Mouse (Mus musculus) CH12F3 (cell line): ENCODE measurements at regions not wholly inside any gene's neighbourhood (a gene's known extent, or its start where the extent isn't known, plus 50 kb on each side); places are given as distances from the start of the nearest gene placed in this dataset.

Source experiments
- in situ Hi-C: fragments of 300-500 bp; cut with MboI; formaldehyde crosslinking; loops from 2 replicates; pipeline ENCODE4 v1.14.3; 2020; ENCODE audit warnings: low sequenced_read_pairs

DNA sequence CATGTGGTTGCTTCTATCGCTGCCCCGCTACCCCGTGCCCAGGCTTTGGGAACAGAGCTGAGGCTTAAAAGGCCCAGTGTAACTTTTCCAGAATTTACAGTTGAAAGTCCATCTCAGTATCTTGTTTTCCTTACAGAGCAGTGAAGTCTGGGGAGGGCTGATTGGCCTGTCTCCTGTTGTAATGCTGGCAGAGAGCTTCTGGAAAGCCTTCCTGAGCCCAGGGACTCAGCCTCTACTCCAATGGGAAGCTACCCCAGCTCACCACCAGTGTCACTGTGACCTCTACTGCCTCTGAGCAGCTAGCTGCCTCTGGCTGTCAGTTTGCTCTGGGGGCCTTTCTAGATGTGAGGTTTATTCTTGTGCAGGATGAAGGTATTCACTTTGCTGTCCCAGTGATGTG, 87.5 kb downstream of the Kcnrg start:
- in situ Hi-C loops, result no loop called here

DNA sequence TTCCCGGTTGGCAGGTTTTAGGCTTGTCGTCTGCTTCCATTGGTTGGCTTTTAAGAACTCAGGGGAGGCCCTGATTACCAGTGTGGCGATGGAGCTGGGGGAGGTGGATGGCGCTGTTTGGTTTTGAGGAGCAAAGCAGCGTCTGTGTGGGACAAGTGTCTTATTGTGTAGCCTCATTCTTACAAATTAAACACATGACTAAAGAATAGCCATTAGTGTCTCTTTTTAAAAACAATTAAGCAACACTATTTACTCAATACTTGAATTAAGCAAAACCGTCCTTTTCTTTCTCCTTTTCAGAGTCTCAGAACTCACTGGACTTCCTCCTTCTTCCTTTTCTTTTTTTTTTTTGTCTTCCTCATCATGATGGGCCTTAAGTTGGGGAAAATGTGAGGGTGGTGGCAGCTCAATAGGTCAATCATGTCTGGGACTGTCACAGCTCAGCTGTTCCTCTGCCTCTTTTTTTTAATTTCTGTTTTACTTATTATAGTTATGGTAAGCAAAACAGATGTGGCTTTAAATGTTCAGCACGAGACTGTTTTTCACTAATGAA, 89.1 kb downstream of the Kcnrg start:
- in situ Hi-C loops, result no loop called here

DNA sequence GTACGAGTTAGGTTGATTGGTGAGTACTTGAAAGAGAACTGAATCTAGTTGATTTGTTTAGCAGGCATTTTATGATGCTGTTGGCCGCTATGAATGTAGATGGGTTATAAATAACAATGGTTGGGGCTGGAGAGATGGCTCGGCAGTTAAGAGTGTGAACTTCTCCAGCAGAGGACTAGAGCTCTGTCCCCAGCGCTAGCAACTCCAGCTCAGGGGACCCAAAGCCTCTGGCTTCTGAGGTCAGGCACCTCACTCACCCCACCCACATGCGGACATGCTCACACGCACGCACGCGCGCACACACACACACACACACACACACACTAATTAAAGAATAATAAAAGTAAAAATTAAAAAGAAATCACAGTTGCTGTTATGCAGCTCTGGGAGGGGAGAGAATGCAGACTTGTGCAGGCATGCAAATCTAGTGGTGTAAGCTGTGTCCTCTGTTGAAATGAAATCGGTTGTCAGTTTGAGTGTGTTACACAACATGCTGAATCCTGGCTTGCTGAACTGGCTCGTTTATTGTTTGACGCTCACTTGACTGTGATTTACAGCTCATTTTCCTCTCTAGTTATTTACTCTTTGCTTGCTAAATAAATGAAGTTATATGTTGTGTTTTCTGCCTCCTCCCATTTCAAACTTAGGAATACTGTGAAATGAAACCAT, 89.8 kb downstream of the Kcnrg start:
- in situ Hi-C loops, result no loop called here

DNA sequence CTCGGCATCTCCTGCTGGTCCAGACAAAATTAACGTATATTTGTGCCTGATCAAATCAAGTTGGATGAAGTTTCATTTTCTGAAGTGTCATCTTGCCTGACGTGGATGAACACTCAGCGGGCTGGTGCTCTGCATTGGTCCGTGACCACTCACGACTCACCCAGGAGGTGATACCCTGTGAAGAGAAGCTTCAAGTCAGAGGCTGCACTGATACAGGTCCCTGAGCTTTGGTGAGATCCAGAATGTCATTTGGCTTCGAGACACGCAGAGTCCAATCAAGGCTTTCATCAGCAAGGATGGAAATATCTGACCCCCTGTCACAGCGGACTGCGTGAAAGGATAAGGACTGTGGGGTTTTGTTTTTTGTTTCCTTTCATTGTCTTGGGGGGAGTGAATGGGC, 90.4 kb downstream of the Kcnrg start:
- in situ Hi-C loops, result no loop called here

DNA sequence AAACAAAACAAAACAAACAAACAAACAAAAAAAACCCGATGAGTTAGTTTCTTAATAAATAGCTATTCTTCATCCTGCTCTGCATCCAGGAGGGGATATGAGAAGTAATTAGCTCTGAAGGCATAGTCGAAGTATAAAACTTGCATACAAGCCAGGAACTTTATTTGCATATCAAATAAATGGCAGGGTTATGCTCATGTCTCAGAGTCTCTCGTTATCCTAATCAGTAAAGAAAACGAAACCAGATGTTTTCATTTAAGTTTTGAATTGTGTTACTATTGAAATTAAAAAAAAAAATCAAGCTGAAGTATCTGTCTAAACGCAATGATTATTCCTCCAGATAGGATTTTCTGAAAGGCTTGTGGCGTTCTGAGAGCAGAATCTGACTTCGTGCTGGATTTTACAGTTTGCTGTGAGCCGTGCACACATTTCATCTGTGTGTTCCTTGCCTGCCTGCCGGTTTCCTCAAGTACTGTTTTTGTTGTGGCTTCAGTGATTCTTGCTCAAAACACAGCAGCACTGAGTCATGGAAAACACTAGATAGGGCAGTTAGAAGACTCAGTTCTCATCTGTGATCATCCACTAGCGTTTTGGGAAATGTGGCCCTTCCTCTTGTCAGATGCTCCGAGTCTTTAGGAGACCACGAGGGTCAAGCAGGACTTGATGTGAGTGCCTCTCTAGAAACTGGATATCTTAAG, 91.2 kb downstream of the Kcnrg start:
- in situ Hi-C loops, result no loop called here

DNA sequence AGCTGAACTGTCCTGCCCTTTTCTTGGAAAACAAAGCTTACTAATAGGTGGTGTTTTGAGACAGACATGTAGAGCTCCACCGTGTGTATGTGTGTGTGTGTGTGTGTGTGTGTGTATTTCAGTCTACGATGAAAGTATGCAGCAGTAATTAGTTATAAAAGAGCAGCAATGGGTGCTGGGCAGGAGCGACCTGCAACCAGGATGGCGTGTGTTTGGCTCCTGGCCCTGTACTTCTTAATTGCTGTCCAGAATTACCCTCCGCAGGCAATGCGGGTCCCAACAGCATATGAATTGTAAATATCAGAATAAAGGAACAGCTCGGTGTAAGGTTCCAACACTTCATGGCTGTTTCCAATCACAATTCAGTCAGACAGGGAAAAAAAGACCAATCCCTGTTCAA, 92.4 kb downstream of the Kcnrg start:
- in situ Hi-C loops, result no loop called here

DNA sequence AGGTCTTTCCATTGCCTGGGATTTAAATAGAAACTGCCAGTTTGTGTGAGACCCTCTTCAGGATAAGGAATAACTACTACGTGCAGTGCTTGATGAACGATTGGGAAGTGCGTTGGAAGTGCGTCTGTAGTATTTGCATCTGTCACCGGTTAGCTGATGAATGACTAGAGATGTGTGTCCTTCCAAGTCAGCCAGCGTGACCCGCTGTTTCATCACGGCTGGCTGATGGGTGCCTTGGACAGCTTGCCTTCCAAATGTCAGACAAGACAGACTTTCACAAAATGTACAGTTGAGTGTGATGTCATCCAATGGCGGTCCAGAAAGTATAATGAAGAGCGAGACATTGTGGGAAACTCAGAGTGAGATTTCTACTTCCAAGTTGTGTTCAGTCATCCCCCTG, 93.9 kb downstream of the Kcnrg start:
- in situ Hi-C loops, result no loop called here

DNA sequence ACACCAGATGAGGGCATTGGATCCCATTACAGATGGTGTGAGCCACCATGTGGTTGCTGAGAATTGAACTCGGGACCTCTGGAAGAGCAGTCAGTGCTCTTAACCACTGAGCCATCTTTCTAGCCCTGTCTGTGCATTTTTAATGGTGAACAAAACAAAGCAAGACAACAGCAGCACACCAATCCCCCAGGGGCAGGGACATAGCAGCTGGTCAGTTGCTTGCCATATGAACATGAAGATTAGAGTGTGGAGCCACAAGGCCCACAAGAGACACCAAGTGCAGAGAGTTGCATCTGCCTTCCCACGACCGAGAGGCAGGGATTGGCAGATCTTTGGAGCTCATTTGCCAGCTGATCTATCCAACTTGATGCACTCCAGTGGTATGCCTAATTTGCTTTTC, 96.7 kb downstream of the Kcnrg start:
- in situ Hi-C loops, result no loop called here

DNA sequence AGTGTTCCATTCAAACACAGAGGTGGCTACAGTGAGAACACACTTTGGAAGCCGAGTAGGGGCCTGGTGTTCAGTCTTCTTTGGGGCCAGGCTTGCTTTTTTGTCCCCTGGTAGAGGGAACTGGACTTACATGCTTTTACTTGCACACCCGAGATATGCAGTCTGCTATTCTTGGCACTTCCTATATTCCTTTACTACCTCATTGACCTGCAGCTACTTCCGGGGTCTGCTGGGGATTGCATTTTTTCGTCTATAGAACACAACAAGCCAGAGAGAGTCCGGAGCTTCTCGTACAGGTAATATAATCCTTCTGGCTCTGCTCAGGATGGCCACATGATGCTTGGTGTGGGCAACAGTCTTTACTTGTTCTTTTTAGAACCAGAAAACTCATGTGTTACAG, 99.7 kb downstream of the Kcnrg start:
- in situ Hi-C loops, result no loop called here

DNA sequence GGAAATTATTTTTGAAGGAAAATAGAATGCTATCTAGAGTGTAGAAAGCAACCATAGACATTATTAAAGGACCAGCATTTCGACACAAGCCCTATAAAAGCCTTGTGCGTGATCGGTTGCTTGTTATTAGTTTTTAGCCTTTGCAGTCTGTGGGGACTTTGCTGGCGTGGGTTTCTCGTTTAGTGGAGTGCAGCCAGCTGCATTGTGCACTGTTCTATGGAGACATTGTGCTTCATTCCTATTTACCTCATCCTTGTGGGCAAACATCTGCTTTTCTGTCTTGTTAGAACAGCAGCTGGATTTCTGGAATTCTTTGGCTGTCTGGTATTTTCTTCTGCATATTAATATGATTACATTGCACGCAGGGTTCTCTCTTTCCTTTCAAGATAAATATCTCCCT, 101.1 kb downstream of the Kcnrg start:
- in situ Hi-C loops, result no loop called here

DNA sequence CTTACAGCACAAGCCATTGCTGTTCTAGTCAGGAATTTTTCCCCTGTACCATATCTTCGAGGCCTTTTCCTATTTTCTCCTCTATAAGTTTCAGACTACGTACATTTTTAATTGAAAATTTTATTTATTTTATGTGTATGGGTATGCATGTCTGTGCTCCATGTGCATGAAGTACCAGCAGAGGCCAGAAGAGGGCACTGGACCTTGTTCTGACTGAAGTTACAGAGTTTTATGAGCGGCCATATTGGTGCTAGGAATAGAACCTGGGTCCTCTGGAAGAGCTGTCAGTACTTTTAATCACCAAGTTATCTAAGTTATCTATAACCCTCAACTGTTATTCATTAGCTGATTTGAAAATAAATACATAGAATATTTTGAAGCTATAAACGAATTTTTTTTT, 108.5 kb downstream of the Kcnrg start:
- in situ Hi-C loops, result no loop called here

DNA sequence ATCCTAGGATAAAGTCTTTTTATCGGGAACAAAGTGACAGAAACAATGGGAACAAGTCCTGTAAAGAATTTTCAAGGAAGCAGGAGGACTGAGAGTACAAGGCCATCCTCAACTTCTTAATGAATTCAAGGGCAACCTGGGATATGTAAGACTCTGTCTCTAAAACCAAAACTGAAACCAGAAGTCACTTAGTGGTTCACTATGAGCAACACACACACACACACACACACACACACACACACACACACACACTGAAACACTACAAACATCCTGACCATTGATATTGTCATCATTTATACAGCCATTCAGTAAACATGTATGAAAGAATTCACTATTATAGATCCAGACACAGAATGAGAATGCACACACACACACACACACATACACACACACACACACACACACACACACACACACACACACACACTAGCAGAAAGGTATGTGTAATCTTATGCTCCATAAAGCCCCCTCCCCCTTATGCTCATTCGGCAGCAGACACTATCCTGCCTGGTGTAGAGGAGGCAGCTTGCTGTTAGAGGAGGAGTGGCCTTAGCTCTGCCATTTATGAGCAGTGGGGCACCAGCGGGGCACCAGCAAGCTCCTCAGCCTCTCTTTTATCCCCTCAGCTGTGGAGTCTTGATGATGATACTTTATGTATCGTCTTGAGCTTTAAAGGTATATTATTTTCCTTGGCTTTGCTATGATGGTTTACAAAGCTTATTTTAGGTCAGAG, 111.3 kb downstream of the Kcnrg start:
- in situ Hi-C loops, result no loop called here

DNA sequence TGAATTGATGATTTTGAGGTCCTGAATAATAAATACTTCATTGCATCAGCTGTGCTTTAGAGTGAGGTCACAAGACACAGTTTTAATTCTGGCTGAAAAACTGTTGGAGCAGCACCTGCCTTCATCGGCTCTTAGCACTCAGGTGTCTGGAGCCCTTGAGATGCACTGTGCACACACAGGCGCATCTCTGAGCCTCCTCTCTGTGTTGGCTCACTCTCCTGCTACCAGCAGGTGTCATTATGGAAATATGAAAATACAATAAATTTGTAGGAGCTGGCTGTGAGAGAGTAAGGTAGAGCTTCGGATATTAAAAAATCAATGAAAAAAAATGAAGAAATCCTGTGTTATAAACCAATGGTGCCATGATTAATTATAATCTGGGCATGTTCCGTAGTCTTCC, 114.0 kb downstream of the Kcnrg start:
- in situ Hi-C loops, result no loop called here

DNA sequence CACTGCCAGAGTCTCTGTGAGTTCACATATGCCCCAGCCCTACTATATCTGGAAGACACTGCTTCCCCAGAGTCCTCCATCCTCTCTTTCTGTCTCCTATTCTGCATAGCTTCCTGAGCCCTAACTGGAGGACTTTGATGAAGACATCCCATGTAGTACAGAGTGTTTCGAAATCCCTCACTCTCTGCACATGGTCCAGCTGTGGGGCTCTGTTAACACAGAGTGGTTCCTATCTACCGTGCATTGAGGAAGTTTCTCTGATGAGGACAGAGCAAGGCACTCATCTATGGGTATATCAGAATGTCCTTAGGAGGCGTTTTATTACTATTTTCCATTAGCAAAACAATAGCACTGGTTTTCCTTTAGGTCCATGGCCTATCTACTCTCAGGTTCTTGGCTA, 117.7 kb downstream of the Kcnrg start:
- in situ Hi-C loops, result no loop called here

DNA sequence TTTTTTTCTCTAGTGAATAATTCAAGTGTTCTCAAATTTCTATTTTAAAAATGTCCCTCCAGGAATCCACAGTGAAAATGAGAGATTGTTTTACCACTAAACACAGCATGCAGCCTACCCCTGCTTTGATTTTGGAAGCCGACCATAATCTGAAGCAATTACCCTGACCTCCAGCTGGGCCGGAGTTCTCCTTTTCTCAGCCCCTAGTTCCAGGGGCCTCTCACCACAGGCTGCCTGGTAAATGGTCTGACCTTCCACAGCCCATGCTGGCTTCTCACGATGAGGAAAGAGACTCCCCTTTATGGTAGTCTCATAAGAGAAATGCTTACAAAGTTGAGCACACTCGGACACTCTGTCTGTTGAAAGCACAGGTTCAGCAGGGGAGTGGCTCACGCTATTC, 121.3 kb downstream of the Kcnrg start:
- in situ Hi-C loops, result no loop called here

DNA sequence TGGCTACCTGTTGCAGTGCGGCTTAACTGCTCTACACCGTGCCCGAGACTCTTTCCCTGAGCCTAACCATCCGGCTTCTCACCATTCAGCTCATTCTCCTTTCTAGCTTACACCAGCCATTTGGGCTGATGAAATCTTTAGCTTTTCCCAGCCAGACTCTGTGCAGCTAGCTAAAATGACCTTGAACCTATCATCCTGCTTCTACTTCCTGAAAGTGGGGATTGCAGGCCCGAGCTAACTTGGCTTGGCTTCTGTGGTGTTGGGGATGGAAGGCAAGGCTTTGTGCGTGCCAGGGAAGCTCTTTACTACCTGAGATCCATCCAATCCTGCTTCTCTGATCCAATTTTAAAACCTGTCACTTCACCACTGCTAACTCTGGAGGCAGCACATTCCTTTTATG, 128.3 kb downstream of the Kcnrg start:
- in situ Hi-C loops, result no loop called here

DNA sequence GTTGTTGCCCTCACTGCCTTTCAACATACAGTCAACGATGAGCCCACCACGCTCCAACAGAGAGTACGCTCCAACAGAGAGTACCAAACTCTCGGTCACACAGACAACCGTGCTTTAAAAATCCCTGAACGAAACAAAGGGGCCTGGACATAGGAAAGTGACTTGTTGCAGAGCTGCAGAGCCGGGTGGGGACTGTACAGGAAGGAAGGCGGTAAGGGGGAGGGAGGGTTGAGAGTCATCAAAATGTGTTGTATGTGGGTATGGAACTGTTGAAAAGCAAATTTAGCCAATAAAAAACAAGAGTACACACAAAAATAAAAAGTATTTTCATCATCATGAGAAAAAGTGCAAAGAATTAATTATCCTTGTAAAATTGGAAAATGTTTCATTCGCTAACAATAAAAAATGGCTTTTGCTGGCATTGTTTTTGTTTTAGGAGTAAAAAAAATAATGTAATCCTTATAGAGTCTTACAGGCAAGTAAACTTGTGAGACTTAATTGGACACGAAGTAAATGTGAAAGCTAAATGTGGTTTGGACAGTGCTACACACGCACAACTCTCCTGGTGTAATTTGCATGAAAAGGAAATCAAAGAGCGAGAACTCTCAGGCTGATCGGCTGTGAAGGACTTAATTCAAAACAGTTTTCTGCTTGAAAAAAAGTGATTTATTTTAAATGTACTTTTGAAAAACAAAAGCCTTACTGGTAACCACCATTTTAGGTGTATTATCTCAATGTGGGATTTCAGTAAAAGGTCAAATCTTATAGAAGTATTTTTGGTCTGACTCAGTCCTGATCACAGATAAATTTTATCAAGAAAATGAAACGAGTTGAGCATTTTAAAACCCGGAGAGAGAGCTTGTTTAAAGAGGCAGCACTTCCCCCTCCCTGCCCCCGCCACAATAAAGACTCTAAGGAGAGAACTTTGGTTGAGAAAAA, 129.4 kb downstream of the Kcnrg start:
- in situ Hi-C loops, result no loop called here

DNA sequence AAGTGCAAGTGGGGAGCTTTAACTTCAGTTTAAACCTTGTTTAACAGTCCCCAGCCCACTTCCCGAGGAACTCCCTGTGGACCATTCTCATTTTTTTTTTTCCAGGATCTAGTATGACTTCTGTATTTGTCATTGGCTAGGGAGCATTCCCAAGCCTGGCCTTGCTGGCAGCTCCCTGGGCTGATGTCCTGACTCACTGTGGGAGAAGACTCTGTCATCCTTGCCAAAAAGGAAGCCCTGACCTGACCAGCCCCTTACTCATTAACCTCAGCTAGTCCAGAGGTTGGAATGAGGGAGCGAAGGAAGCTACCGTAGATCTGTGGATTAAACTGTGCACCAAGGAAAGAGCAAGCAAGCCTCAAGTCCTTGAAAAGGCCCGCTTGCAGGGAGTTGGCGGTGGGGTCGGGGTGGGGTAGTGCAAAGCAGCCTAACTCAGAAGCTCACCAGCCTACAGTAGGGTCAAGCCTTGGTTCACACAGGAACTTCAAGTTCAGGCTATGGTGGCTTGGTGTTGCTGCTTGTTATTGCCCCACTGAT, 130.3 kb downstream of the Kcnrg start:
- in situ Hi-C loops, result no loop called here

DNA sequence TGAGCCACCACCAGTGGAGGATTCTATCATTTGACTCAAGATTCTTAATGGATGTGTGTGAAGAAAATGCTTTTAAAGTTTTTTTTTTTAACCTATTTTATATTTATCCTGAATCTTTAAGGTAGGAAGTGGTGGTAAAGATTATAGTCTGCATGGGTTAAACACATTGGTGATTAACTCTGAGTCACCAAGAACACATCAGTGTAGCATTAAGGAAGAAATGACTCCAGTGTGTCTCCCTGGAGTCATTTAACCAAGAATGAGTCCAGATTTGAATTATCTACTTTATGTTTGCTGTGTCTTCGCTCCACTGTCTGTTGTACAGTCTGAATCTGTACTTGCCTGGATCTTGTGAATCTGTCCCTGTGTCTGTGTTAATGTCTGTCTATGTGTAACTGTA, 132.2 kb downstream of the Kcnrg start:
- in situ Hi-C loops, result no loop called here

DNA sequence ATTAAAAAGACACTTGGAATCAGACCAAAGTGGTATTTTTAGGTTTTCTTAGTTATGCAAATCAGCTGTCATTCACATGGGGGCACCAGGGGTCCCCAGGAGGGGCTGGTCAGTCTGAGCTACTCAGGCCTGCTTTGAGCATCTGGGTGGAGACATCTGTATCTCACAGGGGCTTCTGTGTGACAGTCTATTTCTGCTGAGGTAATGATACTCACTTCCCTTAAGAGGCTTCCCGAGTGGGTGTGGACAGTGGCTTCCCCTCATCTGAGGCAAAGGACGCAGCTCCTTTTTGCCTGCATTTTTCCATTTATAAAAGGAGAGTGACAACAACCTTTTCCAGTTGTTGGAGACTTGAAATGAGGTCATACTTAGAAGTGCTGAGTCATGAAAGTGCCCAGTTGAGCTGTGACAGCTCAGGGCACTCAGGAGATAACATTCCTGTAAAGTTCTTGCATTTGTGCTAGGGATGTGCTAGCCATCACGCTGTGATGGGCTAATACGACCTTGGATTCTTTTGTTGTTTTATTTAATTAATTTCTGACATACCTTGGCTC, 136.7 kb downstream of the Kcnrg start:
- in situ Hi-C loops, result no loop called here
